Mouse (Mus musculus): Measurements from ENCODE around the gene Il12a. TPM values are rescaled to one million over a fixed set of nuclear protein-coding genes. Genes with fewer than 3 reads are reported as not detected.

Gene Il12a
- polyA plus RNA-seq, 1 experiment from 2014 or later: 0.25 TPM

GRCm38 (mm10) chr3:68660538-68660937 is 29.9 kb upstream of the Il12a start:
- Histone ChIP-seq H3K9ac (ENCODE audit: low read length) (no peak overlapping the region), H3K27ac (ENCODE audit: low read depth, low read length) (no peak overlapping the region), H3K36me3 (ENCODE audit: control insufficient read depth, insufficient read depth, low read length) (no peaks in the 10 kb centered on the region), H3K4me2 (ENCODE audit: low read depth) (no peak overlapping the region), H3K27me3 (ENCODE audit: control insufficient read depth, insufficient read depth, low read length) (no peaks in the 10 kb centered on the region), H3K4me1 (ENCODE audit: control insufficient read depth, insufficient read depth, low read length) (no peaks in the 10 kb centered on the region), H3K4me3 (ENCODE audit: low read depth, low read length) (no peak overlapping the region), H3K9me3 (ENCODE audit: control insufficient read depth, low read length) (no peaks in the 10 kb centered on the region)
- no peak for ATAC-seq (ENCODE audit: insufficient read depth, low FRiP score, low TSS enrichment)
- DNase-seq (ENCODE audit: low spot score): no peak
- 76% methylated on average over 4 of the region's 4 CpGs for WGBS

DNA sequence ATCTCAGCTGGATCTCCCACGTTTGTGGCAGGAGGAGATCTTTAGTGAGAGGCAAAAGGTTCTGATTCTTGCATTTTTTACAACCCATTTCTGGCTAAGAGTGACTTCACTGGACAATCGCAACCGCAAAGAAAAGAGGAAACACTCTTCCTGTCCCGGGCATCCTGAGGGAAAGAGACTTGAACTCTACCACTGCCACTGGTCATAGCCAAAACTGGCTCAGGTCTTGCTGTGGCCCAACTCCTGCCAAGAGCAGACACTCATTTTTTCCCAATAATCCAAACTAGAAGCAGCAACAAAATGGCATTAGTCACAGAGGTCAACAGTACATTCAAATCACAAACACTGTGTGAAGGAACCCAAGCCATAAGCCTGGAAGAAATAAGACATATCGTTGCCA is 28.1 kb upstream of the Il12a start:
- no peak for ATAC-seq (ENCODE audit: insufficient read depth, low FRiP score, low TSS enrichment)
- H3K27me3 ChIP-seq (ENCODE audit: control insufficient read depth, insufficient read depth, low read length): no peaks in the 10 kb centered on the region
- H3K4me1 ChIP-seq (ENCODE audit: control insufficient read depth, insufficient read depth, low read length): no peaks in the 10 kb centered on the region
- H3K4me2 ChIP-seq (ENCODE audit: low read depth): no peak overlapping the region
- no peaks in the 10 kb centered on the region for H3K9me3 ChIP-seq (ENCODE audit: control insufficient read depth, low read length)
- no peak overlapping the region for H3K4me3 ChIP-seq (ENCODE audit: low read depth, low read length)
- H3K9ac ChIP-seq (ENCODE audit: low read length): no peak overlapping the region
- WGBS: 89% methylated on average over 5 of the region's 5 CpGs
- DNase-seq (ENCODE audit: low spot score): no peak
- H3K36me3 ChIP-seq (ENCODE audit: control insufficient read depth, insufficient read depth, low read length): no peaks in the 10 kb centered on the region
- no peak overlapping the region for H3K27ac ChIP-seq (ENCODE audit: low read depth, low read length)

DNA sequence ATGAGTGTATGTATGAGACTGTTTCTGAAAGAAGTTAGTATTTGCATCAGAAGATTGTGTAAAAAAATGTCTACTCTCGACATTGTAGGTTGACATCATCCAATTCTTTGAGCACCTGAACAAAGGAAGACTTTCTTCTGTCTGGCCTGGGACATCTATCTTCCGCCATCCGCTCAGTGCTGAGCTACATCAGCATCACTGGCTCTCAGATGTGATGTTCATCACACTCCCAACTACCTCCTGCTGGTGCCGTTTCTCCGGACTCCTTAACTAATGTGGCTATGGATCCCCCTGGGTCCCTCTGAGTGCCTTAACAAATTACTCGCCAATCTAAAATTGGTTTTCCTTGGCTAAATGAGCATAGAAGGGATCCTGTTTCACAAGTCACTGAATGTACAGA is 26.1 kb upstream of the Il12a start:
- 70% methylated on average over 6 of the region's 6 CpGs for WGBS
- Histone ChIP-seq H3K4me3 (ENCODE audit: low read depth, low read length) (no peak overlapping the region), H3K9me3 (ENCODE audit: control insufficient read depth, low read length) (no peaks in the 10 kb centered on the region)

GRCm38 (mm10) chr3:68666377-68666776 is 24.1 kb upstream of the Il12a start:
- no peak overlapping the region for H3K9ac ChIP-seq (ENCODE audit: low read length)
- 95% methylated on average over 7 of the region's 7 CpGs for WGBS
- no peak overlapping the region for H3K4me3 ChIP-seq (ENCODE audit: low read depth, low read length)
- H3K9me3 ChIP-seq (ENCODE audit: control insufficient read depth, low read length): no peaks in the 10 kb centered on the region
- no peak for DNase-seq (ENCODE audit: low spot score)
- no peak for ATAC-seq (ENCODE audit: insufficient read depth, low FRiP score, low TSS enrichment)
- no peaks in the 10 kb centered on the region for H3K4me1 ChIP-seq (ENCODE audit: control insufficient read depth, insufficient read depth, low read length)
- no peaks in the 10 kb centered on the region for H3K36me3 ChIP-seq (ENCODE audit: control insufficient read depth, insufficient read depth, low read length)
- H3K27ac ChIP-seq (ENCODE audit: low read depth, low read length): no peak overlapping the region
- no peaks in the 10 kb centered on the region for H3K27me3 ChIP-seq (ENCODE audit: control insufficient read depth, insufficient read depth, low read length)
- no peak overlapping the region for H3K4me2 ChIP-seq (ENCODE audit: low read depth)

More for the DNA sequence above, 26.1 kb upstream of the Il12a start:
- DNase-seq (ENCODE audit: low spot score) (peak; percentile 13), ATAC-seq (ENCODE audit: insufficient read depth, low FRiP score, low TSS enrichment) (no peak)
- H3K4me1 ChIP-seq (ENCODE audit: control insufficient read depth, insufficient read depth, low read length): no peaks in the 10 kb centered on the region
- no peaks in the 10 kb centered on the region for H3K36me3 ChIP-seq (ENCODE audit: control insufficient read depth, insufficient read depth, low read length)
- H3K9ac ChIP-seq (ENCODE audit: low read length): no peak overlapping the region
- no peaks in the 10 kb centered on the region for H3K27me3 ChIP-seq (ENCODE audit: control insufficient read depth, insufficient read depth, low read length)
- no peak overlapping the region for H3K4me2 ChIP-seq (ENCODE audit: low read depth)
- no peak overlapping the region for H3K27ac ChIP-seq (ENCODE audit: low read depth, low read length)

DNA sequence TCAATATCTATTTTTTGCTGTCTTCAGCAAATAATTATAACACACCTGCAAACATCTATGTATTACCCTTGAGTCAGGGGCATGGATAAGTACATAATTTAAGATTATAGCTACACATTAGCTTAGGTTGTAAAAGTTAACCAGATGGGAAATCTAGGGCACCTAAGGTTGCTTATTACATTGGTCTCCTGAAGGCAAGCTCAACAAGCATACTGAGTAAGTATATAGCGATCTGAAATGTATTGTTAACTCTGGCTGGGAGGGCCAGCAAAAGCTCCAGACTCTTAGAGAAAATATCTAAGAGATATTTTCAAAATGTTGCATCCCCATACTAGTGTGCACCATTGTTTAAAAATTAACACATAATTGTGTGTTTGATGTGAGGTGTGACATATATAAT is 22.6 kb upstream of the Il12a start:
- 92% methylated on average over 1 of the region's 1 CpGs for WGBS

GRCm38 (mm10) chr3:68669418-68669974 is 20.9 kb upstream of the Il12a start:
- WGBS: 89% methylated on average over 5 of the region's 5 CpGs
- DNase-seq (ENCODE audit: low spot score) (no peak), ATAC-seq (ENCODE audit: insufficient read depth, low FRiP score, low TSS enrichment) (no peak)
- Histone ChIP-seq H3K27ac (ENCODE audit: low read depth, low read length) (no peak overlapping the region), H3K36me3 (ENCODE audit: control insufficient read depth, insufficient read depth, low read length) (no peaks in the 10 kb centered on the region), H3K9ac (ENCODE audit: low read length) (no peak overlapping the region), H3K4me3 (ENCODE audit: low read depth, low read length) (no peak overlapping the region), H3K4me2 (ENCODE audit: low read depth) (no peak overlapping the region), H3K9me3 (ENCODE audit: control insufficient read depth, low read length) (no peaks in the 10 kb centered on the region), H3K4me1 (ENCODE audit: control insufficient read depth, insufficient read depth, low read length) (no peaks in the 10 kb centered on the region), H3K27me3 (ENCODE audit: control insufficient read depth, insufficient read depth, low read length) (no peaks in the 10 kb centered on the region)

More for the DNA sequence above, 22.6 kb upstream of the Il12a start:
- no peaks in the 10 kb centered on the region for H3K9me3 ChIP-seq (ENCODE audit: control insufficient read depth, low read length)
- DNase-seq (ENCODE audit: low spot score) (no peak), ATAC-seq (ENCODE audit: insufficient read depth, low FRiP score, low TSS enrichment) (no peak)
- H3K4me2 ChIP-seq (ENCODE audit: low read depth): no peak overlapping the region
- no peak overlapping the region for H3K27ac ChIP-seq (ENCODE audit: low read depth, low read length)
- H3K4me1 ChIP-seq (ENCODE audit: control insufficient read depth, insufficient read depth, low read length): no peaks in the 10 kb centered on the region
- no peak overlapping the region for H3K9ac ChIP-seq (ENCODE audit: low read length)
- H3K36me3 ChIP-seq (ENCODE audit: control insufficient read depth, insufficient read depth, low read length): no peaks in the 10 kb centered on the region
- no peak overlapping the region for H3K4me3 ChIP-seq (ENCODE audit: low read depth, low read length)
- H3K27me3 ChIP-seq (ENCODE audit: control insufficient read depth, insufficient read depth, low read length): no peaks in the 10 kb centered on the region

DNA sequence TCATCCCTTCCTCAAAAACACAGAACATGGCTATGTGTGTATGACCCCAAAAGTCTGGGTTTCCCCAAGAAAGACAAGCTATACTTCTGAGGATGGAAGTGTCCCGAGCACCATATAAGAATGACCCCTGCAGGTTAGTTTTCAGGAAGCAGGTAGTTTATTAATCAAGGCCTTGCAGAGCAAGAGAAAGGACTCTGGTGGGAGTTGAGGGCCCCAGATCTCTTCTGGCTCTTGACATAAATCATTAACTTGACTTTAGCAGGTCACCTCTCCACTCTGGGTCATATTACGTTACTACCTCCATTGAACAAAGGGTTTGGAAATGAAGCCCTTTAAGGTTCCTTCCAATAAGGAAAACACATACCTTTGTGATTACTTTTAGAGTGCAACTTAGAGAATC is 15.7 kb upstream of the Il12a start:
- no peaks in the 10 kb centered on the region for H3K9me3 ChIP-seq (ENCODE audit: control insufficient read depth, low read length)
- H3K36me3 ChIP-seq (ENCODE audit: control insufficient read depth, insufficient read depth, low read length): no peaks in the 10 kb centered on the region
- DNase-seq (ENCODE audit: low spot score) (no peak), ATAC-seq (ENCODE audit: insufficient read depth, low FRiP score, low TSS enrichment) (no peak)
- H3K4me3 ChIP-seq (ENCODE audit: low read depth, low read length): no peak overlapping the region
- no peak overlapping the region for H3K27ac ChIP-seq (ENCODE audit: low read depth, low read length)
- 72% methylated on average over 2 of the region's 2 CpGs for WGBS
- H3K9ac ChIP-seq (ENCODE audit: low read length): no peak overlapping the region
- H3K4me1 ChIP-seq (ENCODE audit: control insufficient read depth, insufficient read depth, low read length): no peaks in the 10 kb centered on the region
- no peaks in the 10 kb centered on the region for H3K27me3 ChIP-seq (ENCODE audit: control insufficient read depth, insufficient read depth, low read length)
- no peak overlapping the region for H3K4me2 ChIP-seq (ENCODE audit: low read depth)

- H3K4me1 ChIP-seq (ENCODE audit: control insufficient read depth, insufficient read depth, low read length): no peaks in the 10 kb centered on the region
- no peak overlapping the region for H3K4me2 ChIP-seq (ENCODE audit: low read depth)
- no peak overlapping the region for H3K4me3 ChIP-seq (ENCODE audit: low read depth, low read length)
- H3K9ac ChIP-seq (ENCODE audit: low read length): no peak overlapping the region
- DNase-seq (ENCODE audit: low spot score) (no peak), ATAC-seq (ENCODE audit: insufficient read depth, low FRiP score, low TSS enrichment) (no peak)
- no peaks in the 10 kb centered on the region for H3K36me3 ChIP-seq (ENCODE audit: control insufficient read depth, insufficient read depth, low read length)
- no peaks in the 10 kb centered on the region for H3K27me3 ChIP-seq (ENCODE audit: control insufficient read depth, insufficient read depth, low read length)
- no peak overlapping the region for H3K27ac ChIP-seq (ENCODE audit: low read depth, low read length)
- H3K9me3 ChIP-seq (ENCODE audit: control insufficient read depth, low read length): no peaks in the 10 kb centered on the region
- WGBS: 90% methylated on average over 12 of the region's 12 CpGs
These were observed 15.1 kb upstream of the Il12a start for GRCm38 (mm10) chr3:68675216-68675835.

GRCm38 (mm10) chr3:68675980-68676678 is 14.3 kb upstream of the Il12a start:
- Histone ChIP-seq H3K27ac (ENCODE audit: low read depth, low read length) (no peak overlapping the region), H3K9ac (ENCODE audit: low read length) (no peak overlapping the region), H3K36me3 (ENCODE audit: control insufficient read depth, insufficient read depth, low read length) (no peaks in the 10 kb centered on the region), H3K27me3 (ENCODE audit: control insufficient read depth, insufficient read depth, low read length) (no peaks in the 10 kb centered on the region), H3K9me3 (ENCODE audit: control insufficient read depth, low read length) (no peaks in the 10 kb centered on the region), H3K4me1 (ENCODE audit: control insufficient read depth, insufficient read depth, low read length) (no peaks in the 10 kb centered on the region), H3K4me3 (ENCODE audit: low read depth, low read length) (no peak overlapping the region), H3K4me2 (ENCODE audit: low read depth) (no peak overlapping the region)
- 77% methylated on average over 10 of the region's 10 CpGs for WGBS
- ATAC-seq (ENCODE audit: insufficient read depth, low FRiP score, low TSS enrichment) (no peak), DNase-seq (ENCODE audit: low spot score) (no peak)

All from neural tube, embryonic 11.5 days (tissue).